Mouse (Mus musculus) cortical plate, adult 2 months (tissue): ENCODE data around the gene Fggy.

Experiments
- CTCF ChIP-seq: fragments of 200-500 bp; IDR thresholded peaks from 2 replicates; pipeline ENCODE4 v1.5.1; 2011; ENCODE audit warnings: mild to moderate bottlenecking, control low read depth, low read length; ENCODE audit not compliant: insufficient read depth; ENCODE audit errors: extremely low read depth
- POLR2A ChIP-seq: fragments of 200-500 bp; IDR thresholded peaks from 2 replicates; pipeline ENCODE4 v1.6.1; 2011; ENCODE audit warnings: mild to moderate bottlenecking, low read length, control low read depth; ENCODE audit not compliant: insufficient read depth; ENCODE audit errors: extremely low read depth

DNA sequence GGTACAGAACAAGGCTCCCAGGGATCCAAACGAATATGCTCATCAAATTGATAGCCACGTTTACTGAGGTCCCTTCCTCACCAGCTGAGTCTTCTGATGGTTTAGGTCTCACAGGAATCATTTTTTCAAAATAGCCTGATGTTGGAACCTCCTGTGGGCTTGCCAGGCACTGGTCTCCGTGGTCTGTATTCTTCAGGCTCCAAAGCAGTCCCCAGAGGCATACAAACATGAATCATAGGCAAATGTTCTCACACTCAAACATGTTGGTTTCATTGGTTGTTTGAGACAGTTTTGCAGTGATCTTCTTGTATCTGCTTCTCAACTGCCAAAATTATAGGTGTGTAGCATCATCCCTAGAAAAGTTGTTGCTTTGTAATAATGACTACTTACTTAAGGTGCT is 156.0 kb downstream of the Fggy start:
- no peak for TF ChIP-seq POLR2A
- no peak for TF ChIP-seq CTCF
